Mouse (Mus musculus) ES-E14 (cell line): ENCODE measurements around the gene Mob3b.

Source experiments
- CHD2 ChIP-seq: IDR thresholded peaks from 2 replicates; pipeline ENCODE4 v1.6.1; 2014; ENCODE audit warnings: mild to moderate bottlenecking, low read depth, low read length, inconsistent platforms
- HCFC1 ChIP-seq: IDR thresholded peaks from 2 replicates; pipeline ENCODE4 v1.6.1; 2012; ENCODE audit warnings: low read length, inconsistent platforms, borderline replicate concordance; ENCODE audit not compliant: insufficient read depth
- MAFK ChIP-seq: IDR thresholded peaks from 2 replicates; pipeline ENCODE4 v1.6.1; 2014; ENCODE audit warnings: mild to moderate bottlenecking, low read depth, low read length, inconsistent platforms; ENCODE audit not compliant: insufficient read depth
- ZC3H11A ChIP-seq: IDR thresholded peaks from 2 replicates; pipeline ENCODE4 v1.6.1; 2012; ENCODE audit warnings: low read depth, mild to moderate bottlenecking, inconsistent platforms, low read length, borderline replicate concordance
- ZNF384 ChIP-seq: IDR thresholded peaks from 2 replicates; pipeline ENCODE4 v1.6.1; 2012; ENCODE audit warnings: low read depth, low read length, inconsistent platforms

DNA sequence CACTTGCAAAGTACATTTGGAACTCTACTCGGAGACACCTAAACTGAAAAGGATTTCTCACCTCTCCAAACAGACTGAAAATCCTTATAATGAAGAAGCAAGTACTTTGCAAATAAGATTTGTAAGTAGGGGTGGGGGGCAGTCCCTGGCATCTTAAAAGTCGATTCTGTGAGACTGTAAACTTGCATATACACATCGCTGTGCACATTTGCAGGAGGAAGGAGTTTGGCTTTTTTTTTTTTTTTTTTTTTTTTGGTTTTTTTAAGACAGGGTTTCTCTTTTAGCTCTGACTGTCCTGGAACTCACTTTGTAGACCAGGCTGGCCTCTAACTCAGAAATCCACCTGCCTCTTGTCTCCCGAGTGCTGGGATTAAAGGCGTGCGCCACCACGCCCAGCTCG lies 36.7 kb downstream of the Mob3b start:
- no peak for TF ChIP-seq MAFK
- no peak for TF ChIP-seq ZC3H11A
- no peak for TF ChIP-seq HCFC1
- no peak for TF ChIP-seq CHD2
- TF ChIP-seq ZNF384: no peak
